Mouse (Mus musculus): ENCODE data around the gene Cmtm8.

DNA sequence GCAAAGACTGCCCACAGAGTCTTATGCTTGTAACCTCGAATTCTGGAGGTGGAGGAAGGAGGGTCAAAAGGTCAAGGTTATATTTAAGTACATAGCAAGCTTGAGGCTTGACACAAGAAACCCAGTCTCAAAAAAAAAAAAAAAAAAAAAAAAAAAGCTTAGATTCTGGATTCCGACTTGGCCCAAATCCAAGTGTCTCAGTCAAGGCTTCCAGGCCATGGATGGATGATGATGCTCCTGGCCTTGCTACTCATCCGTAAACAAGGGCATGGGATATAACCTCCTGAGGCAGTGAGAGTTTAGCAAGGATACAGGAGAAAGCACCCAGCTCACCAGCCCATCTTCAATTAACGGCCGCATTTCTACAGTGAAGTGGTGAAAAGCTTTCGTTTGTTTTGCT, 69.3 kb downstream of the Cmtm8 start:
- no peak for TF ChIP-seq CTCF (IDR thresholded peaks at IDR 0.05; ENCODE audit: insufficient read depth, low read length)
- TF ChIP-seq POLR2A (IDR thresholded peaks at IDR 0.05; ENCODE audit: borderline replicate concordance, extremely low read depth, low read depth, low read length): no peak

All from lung, adult 2 months (tissue).